Comparison of ENCODE assay signal across 8 mouse cellular contexts in the genomic region with DNA sequence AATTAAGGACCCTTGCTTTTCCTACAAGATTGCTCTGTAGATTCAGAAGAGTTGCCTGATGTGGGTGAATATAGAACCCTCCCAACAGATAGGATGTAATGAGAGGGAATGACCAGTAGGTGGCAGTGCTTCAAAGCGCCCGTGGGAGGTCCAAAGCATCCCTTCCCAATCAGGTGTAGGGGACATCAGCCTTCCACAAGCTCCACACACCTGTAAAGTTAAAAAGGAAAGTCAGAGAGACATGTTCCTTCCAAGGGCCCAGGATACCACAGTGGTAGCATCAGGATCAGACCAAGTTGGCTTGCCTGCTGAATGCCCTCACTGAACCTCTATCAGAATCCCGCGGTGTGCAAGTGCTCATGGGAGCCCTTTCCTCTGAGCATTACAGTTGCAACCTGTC.
DNase-seq lines count a peak whose midpoint lies in the region; ATAC-seq and TF ChIP-seq lines count a peak whose summit lies in the region.
"Had no signal": no experiment of that assay in that cellular context is flagged by ENCODE, and none has a peak within 500 bp of the region (broad histone marks: within the 10 kb centered on the region; RNA-seq: fewer than 3 reads in every experiment).

No protein-coding gene starts in this region.

- H3K9ac ChIP-seq in liver, adult 2 months (ENCODE audit: low read depth, low read length) = no peak overlapping the region
- H3K9ac ChIP-seq in liver, embryonic 12.5 days = no peak overlapping the region
- no peak overlapping the region for H3K9ac ChIP-seq in midbrain, embryonic 14.5 days (replicated peaks; ENCODE audit: low read length)
- H3K9ac ChIP-seq: heart, embryonic 15.5 days had no signal

- TF ChIP-seq POLR2A in liver, adult 2 months (IDR thresholded peaks at IDR 0.05; ENCODE audit: extremely low read depth, insufficient read depth, low read length) = no peak

- ATAC-seq in liver, embryonic 12.5 days = no peak
- 0 out of 2 replicates have a peak, but pooled peaks have one; percentile 24 for ATAC-seq in midbrain, embryonic 14.5 days (ENCODE audit: low FRiP score, low TSS enrichment)

- H3K4me1 ChIP-seq in liver, adult 2 months (ENCODE audit: control insufficient read depth, insufficient read depth, low read length) = no peaks in the 10 kb centered on the region
- no peaks in the 10 kb centered on the region for H3K4me1 ChIP-seq in liver, embryonic 12.5 days
- no peaks in the 10 kb centered on the region for H3K4me1 ChIP-seq in midbrain, embryonic 14.5 days (ENCODE audit: control insufficient read depth, insufficient read depth, low read length)
- H3K4me1 ChIP-seq: heart, embryonic 15.5 days had no signal

- H3K27ac ChIP-seq in liver, adult 2 months (replicated peaks; ENCODE audit: insufficient read depth, low read depth, low read length) = no peak overlapping the region
- no peak overlapping the region for H3K27ac ChIP-seq in liver, embryonic 12.5 days
- H3K27ac ChIP-seq in midbrain, embryonic 14.5 days (replicated peaks; ENCODE audit: low read depth, low read length) = no peak overlapping the region
- H3K27ac ChIP-seq: heart, embryonic 15.5 days had no signal

- WGBS in liver, adult 2 months = 45% methylated on average over 4 of the region's 4 CpGs
- WGBS in liver, embryonic 12.5 days (ENCODE audit: insufficient replicate concordance) = 30% methylated on average over 4 of the region's 4 CpGs
- WGBS in midbrain, embryonic 14.5 days = 50% methylated on average over 4 of the region's 4 CpGs

- no peaks in the 10 kb centered on the region for H3K36me3 ChIP-seq in liver, adult 2 months (ENCODE audit: control insufficient read depth, insufficient read depth, low read length)
- H3K36me3 ChIP-seq in liver, embryonic 12.5 days = no peaks in the 10 kb centered on the region
- H3K36me3 ChIP-seq in midbrain, embryonic 14.5 days (ENCODE audit: control insufficient read depth, insufficient read depth, low read length) = no peaks in the 10 kb centered on the region
- H3K36me3 ChIP-seq: heart, embryonic 15.5 days had no signal

- peak; percentile 19 for DNase-seq in liver, adult 2 months (ENCODE audit: extremely low read depth, low read depth, low spot score)
- DNase-seq in adipocyte (ENCODE audit: low spot score) = peak; percentile 26
- DNase-seq in embryo, embryonic 10.5 days (ENCODE audit: low spot score) = peak; percentile 70
- DNase-seq in kidney, adult 8-10 months = peak; percentile 25 to 35
- DNase-seq in midbrain, embryonic 14.5 days = peak; percentile 70
- peak; percentile 11 for DNase-seq in yolk sac, embryonic 10.5 days (ENCODE audit: low spot score)

- no peaks in the 10 kb centered on the region for H3K9me3 ChIP-seq in liver, embryonic 12.5 days (replicated peaks)
- H3K9me3 ChIP-seq in midbrain, embryonic 14.5 days (ENCODE audit: control insufficient read depth, low read length) = no peaks in the 10 kb centered on the region
- H3K9me3 ChIP-seq: heart, embryonic 15.5 days had no signal

- H3K4me2 ChIP-seq in liver, embryonic 12.5 days = no peak overlapping the region
- no peak overlapping the region for H3K4me2 ChIP-seq in midbrain, embryonic 14.5 days (ENCODE audit: low read length)
- H3K4me2 ChIP-seq: heart, embryonic 15.5 days had no signal

- no peaks in the 10 kb centered on the region for H3K27me3 ChIP-seq in liver, adult 2 months (ENCODE audit: control insufficient read depth, insufficient read depth, low read length)
- H3K27me3 ChIP-seq in liver, embryonic 12.5 days (replicated peaks) = peaks cover 12% of the 10 kb centered on the region
- H3K27me3 ChIP-seq in midbrain, embryonic 14.5 days (ENCODE audit: control insufficient read depth, insufficient read depth, low read length) = no peaks in the 10 kb centered on the region

- no peak overlapping the region for H3K4me3 ChIP-seq in liver, adult 2 months (ENCODE audit: insufficient read depth, low read depth, low read length)
- H3K4me3 ChIP-seq in liver, embryonic 12.5 days = no peak overlapping the region
- H3K4me3 ChIP-seq in midbrain, embryonic 14.5 days (replicated peaks; ENCODE audit: low read depth, low read length) = no peak overlapping the region
- H3K4me3 ChIP-seq: heart, embryonic 15.5 days had no signal

- TF ChIP-seq CTCF in liver, adult 2 months (IDR thresholded peaks at IDR 0.05; ENCODE audit: low read depth, low read length) = peak; percentile 80

- H3K79me2 ChIP-seq in liver, adult 2 months (ENCODE audit: control insufficient read depth, insufficient read depth, low read length) = no peaks in the 10 kb centered on the region

Comparison
In these comparisons a context has a peak if more than half of its experiments do, and no peak if none do; other contexts are left out.
1. DNase-seq: peak in every context shown above with its lines; median percentile 70 in embryo, embryonic 10.5 days; 70 in midbrain, embryonic 14.5 days; 30 in kidney, adult 8-10 months; 26 in adipocyte; 19 in liver, adult 2 months; 11 in yolk sac, embryonic 10.5 days.